Mouse (Mus musculus): ENCODE data around the gene Tspo2.

Tspo2 gene

GRCm38 (mm10) chr17:48418174-48418573 is 33.1 kb downstream of the Tspo2 start:
- no peak for DNase-seq (ENCODE audit: low read depth, low spot score)

- DNase-seq (ENCODE audit: low read depth, low spot score) = no peak
Measured at GRCm38 (mm10) chr17:48417521-48417920, 33.8 kb downstream of the Tspo2 start.

- DNase-seq (ENCODE audit: low read depth, low spot score) = no peak
Measured at GRCm38 (mm10) chr17:48416425-48417195, 34.7 kb downstream of the Tspo2 start.

GRCm38 (mm10) chr17:48416011-48416410 is 35.3 kb downstream of the Tspo2 start:
- DNase-seq (ENCODE audit: low read depth, low spot score) = no peak

- no peak for DNase-seq (ENCODE audit: low read depth, low spot score)
Measured at GRCm38 (mm10) chr17:48411241-48411640, 40.1 kb downstream of the Tspo2 start.

GRCm38 (mm10) chr17:48410299-48410785 is 41.0 kb downstream of the Tspo2 start:
- no peak for DNase-seq (ENCODE audit: low read depth, low spot score)

- DNase-seq (ENCODE audit: low read depth, low spot score) = peak; percentile 100
Measured at GRCm38 (mm10) chr17:48409380-48410298, 41.7 kb downstream of the Tspo2 start, which contains the start of the genes Nfya and Oard1. Gene Nfya, minus strand, starts transcription at chr17:48409906. Gene Oard1, plus strand, starts transcription at chr17:48410014.

- DNase-seq (ENCODE audit: low read depth, low spot score) = no peak
Measured at GRCm38 (mm10) chr17:48408526-48409291, 42.6 kb downstream of the Tspo2 start.

- DNase-seq (ENCODE audit: low read depth, low spot score) = no peak
Measured at GRCm38 (mm10) chr17:48407910-48408525, 43.3 kb downstream of the Tspo2 start.

GRCm38 (mm10) chr17:48407154-48407553 is 44.2 kb downstream of the Tspo2 start:
- no peak for DNase-seq (ENCODE audit: low read depth, low spot score)

GRCm38 (mm10) chr17:48404706-48405105 is 46.6 kb downstream of the Tspo2 start:
- DNase-seq (ENCODE audit: low read depth, low spot score) = no peak

- DNase-seq (ENCODE audit: low read depth, low spot score) = no peak
Measured at GRCm38 (mm10) chr17:48403848-48404247, 47.5 kb downstream of the Tspo2 start.

- DNase-seq (ENCODE audit: low read depth, low spot score) = no peak
Measured at GRCm38 (mm10) chr17:48402751-48403150, 48.6 kb downstream of the Tspo2 start.

- no peak for DNase-seq (ENCODE audit: low read depth, low spot score)
Measured at GRCm38 (mm10) chr17:48401710-48402109, 49.6 kb downstream of the Tspo2 start.

Measured in skeletal muscle tissue, adult 2 months (tissue).